Mouse (Mus musculus): ENCODE measurements around the gene Msh4.
"Not testable (repeated sequence)": the region's sequence is repeated elsewhere in the genome, so short reads cannot be mapped to it uniquely, and the experiment has no call there.

The Msh4 gene

GRCm38 (mm10) chr3:153849368-153850015, 56.4 kb downstream of the Msh4 start:
- DNase-seq (ENCODE audit: low spot score in 2 of 2): no peak

- DNase-seq (ENCODE audit: low spot score in 2 of 2): no peak
Observed at GRCm38 (mm10) chr3:153847207-153847733, 58.7 kb downstream of the Msh4 start.

GRCm38 (mm10) chr3:153846109-153846508, 59.8 kb downstream of the Msh4 start:
- DNase-seq (ENCODE audit: low spot score in 2 of 2): no peak

GRCm38 (mm10) chr3:153845500-153845899, 60.4 kb downstream of the Msh4 start:
- DNase-seq (ENCODE audit: low spot score in 2 of 2): no peak

- DNase-seq (ENCODE audit: low spot score in 2 of 2): no peak
Observed at GRCm38 (mm10) chr3:153844757-153845156, 61.2 kb downstream of the Msh4 start.

- DNase-seq (ENCODE audit: low spot score in 2 of 2): no peak
Observed at GRCm38 (mm10) chr3:153844030-153844429, 61.9 kb downstream of the Msh4 start, which contains the start of gene Asb17. Gene Asb17 (plus strand): TSS chr3:153844209.

DNA sequence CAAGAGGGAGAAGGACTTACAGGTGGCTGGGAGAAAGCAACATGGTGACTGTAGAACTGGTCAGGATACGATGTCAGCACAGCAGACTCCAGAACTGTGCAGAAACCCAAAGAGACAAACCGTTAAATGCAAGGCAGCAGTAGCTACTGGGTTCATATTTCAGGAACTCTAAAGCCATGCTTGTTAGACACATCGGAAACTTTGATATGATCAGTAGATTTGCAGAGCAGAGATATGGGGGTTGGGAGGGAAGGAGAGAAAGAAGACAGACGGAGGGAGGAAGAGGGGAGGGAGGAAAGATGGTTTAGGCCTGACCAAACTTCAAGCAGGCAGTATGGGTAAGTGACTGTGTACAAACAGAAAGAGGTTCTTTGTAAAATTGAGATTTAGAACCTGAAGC, 68.3 kb downstream of the Msh4 start:
- no peak for DNase-seq (ENCODE audit: low spot score in 2 of 2)

GRCm38 (mm10) chr3:153836316-153836715, 69.6 kb downstream of the Msh4 start:
- no peak for DNase-seq (ENCODE audit: low spot score in 2 of 2)

- DNase-seq (ENCODE audit: low spot score in 2 of 2): peak; percentile 5 to 23
Observed at GRCm38 (mm10) chr3:153835455-153836086, 70.4 kb downstream of the Msh4 start.

- DNase-seq (ENCODE audit: low spot score in 2 of 2): no peak
Observed at GRCm38 (mm10) chr3:153834071-153834470, 71.9 kb downstream of the Msh4 start.

GRCm38 (mm10) chr3:153832654-153832945, 73.3 kb downstream of the Msh4 start:
- no peak for DNase-seq (ENCODE audit: low spot score in 2 of 2)

- DNase-seq (ENCODE audit: low spot score in 2 of 2): no peak
Observed at GRCm38 (mm10) chr3:153831873-153832653, 73.9 kb downstream of the Msh4 start.

- DNase-seq (ENCODE audit: low spot score in 2 of 2): no peak
Observed at GRCm38 (mm10) chr3:153831014-153831872, 74.7 kb downstream of the Msh4 start.

DNA sequence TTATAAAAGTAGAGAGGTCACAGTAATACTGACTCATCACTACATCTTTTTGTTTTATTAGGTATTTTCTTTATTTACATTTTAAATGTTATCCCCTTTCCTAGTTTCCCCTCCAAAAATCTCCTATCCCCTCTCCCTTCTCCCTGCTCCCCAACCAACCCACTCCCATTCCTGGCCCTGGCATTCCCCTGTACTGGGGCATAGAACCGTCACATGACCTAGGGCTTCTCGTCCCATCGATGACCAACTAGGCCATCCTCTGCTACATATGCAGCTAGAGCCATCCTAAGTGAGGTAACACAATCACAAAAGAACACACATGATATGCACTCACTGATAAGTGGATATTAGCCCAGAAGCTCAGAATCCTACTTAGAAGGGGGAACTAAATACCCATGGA, 76.2 kb downstream of the Msh4 start:
- not testable (repeated sequence) for DNase-seq (ENCODE audit: low spot score in 2 of 2)

DNA sequence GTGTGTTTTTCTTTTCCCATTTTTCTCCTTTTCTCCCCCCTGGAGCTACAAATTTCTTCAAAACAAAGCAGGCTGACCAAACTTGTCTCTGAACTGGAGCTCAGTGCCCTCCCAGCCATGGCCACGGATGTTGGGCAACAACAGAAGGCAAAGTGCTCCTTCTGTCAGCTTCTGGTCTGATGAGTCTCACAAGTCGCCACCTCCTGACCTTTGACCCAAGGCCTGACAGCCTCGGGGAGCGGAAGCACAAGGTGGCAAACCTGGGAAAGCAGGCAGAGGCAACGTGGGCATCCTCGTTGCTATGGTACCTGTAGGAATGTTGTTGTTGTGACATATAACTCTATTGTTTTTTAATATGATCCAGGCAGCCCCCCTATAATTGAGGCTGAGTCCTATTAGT, 79.3 kb downstream of the Msh4 start:
- no peak for DNase-seq (ENCODE audit: low spot score in 2 of 2)

- DNase-seq (ENCODE audit: low spot score in 2 of 2): no peak
Observed at GRCm38 (mm10) chr3:153825197-153825596, 80.7 kb downstream of the Msh4 start.

GRCm38 (mm10) chr3:153823671-153824515, 82.0 kb downstream of the Msh4 start:
- DNase-seq (ENCODE audit: low spot score in 2 of 2): no peak

DNA sequence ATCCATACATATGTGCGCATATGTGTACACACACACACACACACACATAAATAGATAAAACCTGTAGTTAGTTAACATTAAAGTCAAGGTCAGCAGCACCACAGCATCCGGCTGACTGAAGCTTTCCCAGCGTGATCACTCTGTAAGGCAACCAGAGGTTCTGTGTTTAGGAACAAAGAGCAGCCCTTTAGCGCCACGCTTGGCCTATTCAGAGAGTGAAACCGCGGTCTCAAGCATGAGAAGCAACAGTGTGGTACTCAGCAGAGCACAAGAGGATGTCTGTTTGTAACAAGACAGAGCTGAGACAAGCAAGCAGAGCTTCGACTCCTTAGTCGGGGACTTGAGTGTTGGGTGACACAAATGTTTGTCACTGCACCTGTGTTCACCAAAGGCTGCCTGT, 86.5 kb downstream of the Msh4 start:
- DNase-seq (ENCODE audit: low spot score in 2 of 2): no peak

DNA sequence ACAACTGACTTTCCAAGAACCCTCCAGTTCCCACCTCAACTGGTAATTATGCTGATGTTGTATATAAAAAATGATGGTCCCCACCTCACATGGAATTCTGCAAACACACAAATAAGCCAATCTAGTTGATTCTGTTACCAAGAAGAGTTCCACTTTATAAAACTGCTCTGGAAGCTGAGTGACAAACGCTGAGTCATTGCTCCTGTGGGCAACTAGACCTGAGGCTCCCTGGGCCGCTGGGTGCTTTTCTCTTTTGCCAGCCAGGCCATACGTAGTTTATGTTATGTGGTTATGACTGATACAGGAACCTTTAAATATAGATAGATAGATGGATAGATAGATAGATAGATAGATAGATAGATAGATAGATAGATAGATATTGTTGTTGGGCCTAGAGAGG, 87.2 kb downstream of the Msh4 start:
- DNase-seq (ENCODE audit: low spot score in 2 of 2): no peak

DNA sequence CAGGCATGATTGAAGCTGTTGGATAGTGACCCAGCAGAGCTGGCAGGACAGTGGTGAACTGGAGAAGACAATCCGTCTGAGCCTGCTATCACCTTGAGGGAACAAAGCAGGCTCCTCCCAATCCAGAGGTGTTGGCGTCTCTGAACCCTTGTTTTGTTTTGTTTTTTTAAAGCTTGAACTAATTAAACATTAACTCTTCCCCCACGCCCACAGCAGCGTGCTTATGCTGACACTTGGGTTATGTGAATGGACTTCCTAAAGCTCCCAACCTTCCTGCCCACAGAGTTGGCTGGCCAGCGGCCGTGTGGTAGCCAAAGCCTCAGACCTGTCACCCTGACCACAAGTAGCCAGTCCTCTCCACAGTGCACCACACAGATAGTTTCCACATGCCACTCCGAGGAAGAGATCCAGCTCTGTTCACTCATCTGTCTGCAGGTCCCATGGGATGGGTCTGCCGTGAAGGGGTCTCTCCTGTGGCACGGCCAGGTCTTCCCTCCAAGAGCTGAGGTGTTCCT, 88.5 kb downstream of the Msh4 start:
- no peak for DNase-seq (ENCODE audit: low spot score in 2 of 2)

GRCm38 (mm10) chr3:153814026-153814425, 91.9 kb downstream of the Msh4 start:
- no peak for DNase-seq (ENCODE audit: low spot score in 2 of 2)

Data from frontal cortex, postnatal 25 days (tissue).